Mouse (Mus musculus) lung, embryonic 16.5 days (tissue): ENCODE measurements around the gene Col6a3. TPM values are rescaled to one million over a fixed set of nuclear protein-coding genes. Genes with fewer than 3 reads are reported as not detected.

Experiments used
- ATAC-seq: fragments of 200-750 bp; cut with Nextera tagmentation; 2 replicates; pipeline ENCODE4 v1.8.0; 2017; ENCODE audit warnings: low read depth, mild to moderate bottlenecking, moderate library complexity
- H3K27ac ChIP-seq: fragments of 300-500 bp; sonication (generic); 2 replicates; pipeline ENCODE4 v1.5.1; 2014; ENCODE audit warnings: mild to moderate bottlenecking, control low read depth, low read length
- H3K27me3 ChIP-seq: fragments of 300-500 bp; sonication (generic); 2 replicates; pipeline ENCODE4 v1.6.1; 2014; ENCODE audit warnings: low read depth, low read length, mixed read lengths; ENCODE audit not compliant: control insufficient read depth, insufficient read depth
- H3K36me3 ChIP-seq: fragments of 300-500 bp; sonication (generic); 2 replicates; pipeline ENCODE4 v1.6.1; 2014; ENCODE audit warnings: low read length; ENCODE audit not compliant: control insufficient read depth, insufficient read depth
- H3K4me1 ChIP-seq: fragments of 300-500 bp; sonication (generic); replicated peaks from 2 replicates; pipeline ENCODE4 v1.6.1; 2014; ENCODE audit warnings: low read length, mixed read lengths; ENCODE audit not compliant: control insufficient read depth, insufficient read depth
- H3K4me2 ChIP-seq: fragments of 300-500 bp; sonication (generic); 2 replicates; pipeline ENCODE4 v1.6.1; 2014; ENCODE audit warnings: low read depth, low read length, control low read depth
- H3K4me3 ChIP-seq: fragments of 300-500 bp; sonication (generic); 2 replicates; pipeline ENCODE4 v1.5.1; 2014; ENCODE audit warnings: mild to moderate bottlenecking, low read length, control low read depth
- H3K9ac ChIP-seq: fragments of 300-500 bp; sonication (generic); 2 replicates; pipeline ENCODE4 v1.6.1; 2014; ENCODE audit warnings: low read length, control low read depth
- H3K9me3 ChIP-seq: fragments of 300-500 bp; sonication (generic); 2 replicates; pipeline ENCODE4 v1.6.1; 2016; ENCODE audit warnings: low read length; ENCODE audit not compliant: control insufficient read depth
- WGBS: fragments of 180-500 bp; shearing (Covaris S2); extraction: QIAGEN DNeasy Blood & Tissue Kit; methylation state at CpG from one replicate; pipeline ENCODE4 v1.1.7; 2014; 5-methylcytosine and 5-hydroxymethylcytosine counted together
- polyA plus RNA-seq: library from polyadenylated mRNA; unstranded; fragments of >200 nt; fragmentation: Nextera tagmentation; extraction: Ambion mirVana; gene quantifications from 2 replicates; pipeline ENCODE4 v1.2.1, GENCODE M21; 2015

Col6a3 gene
- polyA plus RNA-seq, 1 experiment from 2014 or later, result 107 TPM

GRCm38 (mm10) chr1:90808930-90809329 lies 34.8 kb downstream of the Col6a3 start:
- Histone ChIP-seq H3K36me3 (peaks cover 9% of the 10 kb centered on the region; the same call in 1 of the 2 replicates), H3K9ac (no peak overlapping the region), H3K9me3 (no peaks in the 10 kb centered on the region), H3K27ac (no peak overlapping the region), H3K27me3 (no peaks in the 10 kb centered on the region), H3K4me2 (no peak overlapping the region), H3K4me1 (no peaks in the 10 kb centered on the region), H3K4me3 (no peak overlapping the region)
- no peak for ATAC-seq
- 61% methylated on average over 9 of the region's 9 CpGs for WGBS

- Histone ChIP-seq H3K4me1 (no peaks in the 10 kb centered on the region), H3K9ac (no peak overlapping the region), H3K9me3 (no peaks in the 10 kb centered on the region), H3K27me3 (no peaks in the 10 kb centered on the region), H3K4me3 (no peak overlapping the region), H3K36me3 (peaks cover 11% of the 10 kb centered on the region; the same call in 1 of the 2 replicates), H3K27ac (no peak overlapping the region), H3K4me2 (no peak overlapping the region)
- WGBS, result 91% methylated on average over 4 of the region's 4 CpGs
- ATAC-seq, result no peak
Observed at GRCm38 (mm10) chr1:90803104-90803503, 40.7 kb downstream of the Col6a3 start.

- WGBS, result 61% methylated on average over 13 of the region's 13 CpGs
- Histone ChIP-seq H3K27ac (no peak overlapping the region), H3K9ac (no peak overlapping the region), H3K36me3 (peaks cover 16% of the 10 kb centered on the region), H3K9me3 (no peaks in the 10 kb centered on the region), H3K4me3 (no peak overlapping the region), H3K4me2 (no peak overlapping the region), H3K27me3 (no peaks in the 10 kb centered on the region), H3K4me1 (no peaks in the 10 kb centered on the region)
- no peak; the same call in 1 of the 2 replicates for ATAC-seq
Observed at GRCm38 (mm10) chr1:90801067-90801466, 42.7 kb downstream of the Col6a3 start.

GRCm38 (mm10) chr1:90800466-90800865 lies 43.3 kb downstream of the Col6a3 start:
- no peak overlapping the region for H3K4me2 ChIP-seq
- H3K4me1 ChIP-seq, result no peaks in the 10 kb centered on the region
- H3K27me3 ChIP-seq, result no peaks in the 10 kb centered on the region
- H3K9me3 ChIP-seq, result no peaks in the 10 kb centered on the region
- no peak overlapping the region for H3K4me3 ChIP-seq
- WGBS, result 80% methylated on average over 3 of the region's 3 CpGs
- no peak for ATAC-seq
- H3K27ac ChIP-seq, result no peak overlapping the region
- H3K36me3 ChIP-seq, result peaks cover 19% of the 10 kb centered on the region
- H3K9ac ChIP-seq, result no peak overlapping the region

- ATAC-seq, result peak; percentile 26; the same call in 1 of the 2 replicates
- Histone ChIP-seq H3K27ac (no peak overlapping the region), H3K9ac (no peak overlapping the region), H3K4me1 (no peaks in the 10 kb centered on the region), H3K27me3 (no peaks in the 10 kb centered on the region), H3K9me3 (no peaks in the 10 kb centered on the region), H3K4me3 (no peak overlapping the region), H3K4me2 (no peak overlapping the region), H3K36me3 (peaks cover 32% of the 10 kb centered on the region)
- 55% methylated on average over 6 of the region's 6 CpGs for WGBS
Observed at GRCm38 (mm10) chr1:90797276-90797891, 46.4 kb downstream of the Col6a3 start.

GRCm38 (mm10) chr1:90793368-90793767 lies 50.4 kb downstream of the Col6a3 start:
- Histone ChIP-seq H3K27ac (no peak overlapping the region), H3K9ac (no peak overlapping the region), H3K4me1 (no peaks in the 10 kb centered on the region), H3K27me3 (no peaks in the 10 kb centered on the region), H3K4me3 (no peak overlapping the region), H3K36me3 (peaks cover 28% of the 10 kb centered on the region), H3K9me3 (no peaks in the 10 kb centered on the region), H3K4me2 (no peak overlapping the region)
- 90% methylated on average over 4 of the region's 4 CpGs for WGBS
- ATAC-seq, result no peak

- Histone ChIP-seq H3K9ac (no peak overlapping the region), H3K4me3 (no peak overlapping the region), H3K4me2 (no peak overlapping the region), H3K27ac (no peak overlapping the region), H3K36me3 (peaks cover 23% of the 10 kb centered on the region), H3K9me3 (no peaks in the 10 kb centered on the region), H3K4me1 (no peaks in the 10 kb centered on the region), H3K27me3 (no peaks in the 10 kb centered on the region)
- no peak for ATAC-seq
- WGBS, result 90% methylated on average over 4 of the region's 4 CpGs
Observed at GRCm38 (mm10) chr1:90790925-90791324, 52.8 kb downstream of the Col6a3 start.

GRCm38 (mm10) chr1:90789506-90789905 lies 54.3 kb downstream of the Col6a3 start:
- Histone ChIP-seq H3K4me3 (no peak overlapping the region), H3K9ac (no peak overlapping the region), H3K27ac (no peak overlapping the region), H3K9me3 (no peaks in the 10 kb centered on the region), H3K27me3 (no peaks in the 10 kb centered on the region), H3K4me1 (no peaks in the 10 kb centered on the region), H3K4me2 (no peak overlapping the region), H3K36me3 (peaks cover 16% of the 10 kb centered on the region)
- ATAC-seq, result no peak
- WGBS, result 82% methylated on average over 6 of the region's 6 CpGs

GRCm38 (mm10) chr1:90780446-90780845 lies 63.3 kb downstream of the Col6a3 start:
- Histone ChIP-seq H3K36me3 (peaks cover 2% of the 10 kb centered on the region), H3K9me3 (no peaks in the 10 kb centered on the region), H3K4me3 (no peak overlapping the region), H3K4me1 (no peaks in the 10 kb centered on the region), H3K9ac (no peak overlapping the region), H3K4me2 (no peak overlapping the region), H3K27me3 (no peaks in the 10 kb centered on the region), H3K27ac (no peak overlapping the region)
- ATAC-seq, result no peak
- whole genome bisulfite sequencing, result 87% methylated on average over 1 of the region's 1 CpGs
